Mouse (Mus musculus) cortical plate, adult 2 months (tissue): ENCODE data around the gene Ybey.

ENCODE experiments used
- CTCF ChIP-seq: fragments of 200-500 bp; IDR thresholded peaks from 2 replicates; pipeline ENCODE4 v1.5.1; 2011; ENCODE audit warnings: mild to moderate bottlenecking, control low read depth, low read length; ENCODE audit not compliant: insufficient read depth; ENCODE audit errors: extremely low read depth
- POLR2A ChIP-seq: fragments of 200-500 bp; IDR thresholded peaks from 2 replicates; pipeline ENCODE4 v1.6.1; 2011; ENCODE audit warnings: mild to moderate bottlenecking, low read length, control low read depth; ENCODE audit not compliant: insufficient read depth; ENCODE audit errors: extremely low read depth

DNA sequence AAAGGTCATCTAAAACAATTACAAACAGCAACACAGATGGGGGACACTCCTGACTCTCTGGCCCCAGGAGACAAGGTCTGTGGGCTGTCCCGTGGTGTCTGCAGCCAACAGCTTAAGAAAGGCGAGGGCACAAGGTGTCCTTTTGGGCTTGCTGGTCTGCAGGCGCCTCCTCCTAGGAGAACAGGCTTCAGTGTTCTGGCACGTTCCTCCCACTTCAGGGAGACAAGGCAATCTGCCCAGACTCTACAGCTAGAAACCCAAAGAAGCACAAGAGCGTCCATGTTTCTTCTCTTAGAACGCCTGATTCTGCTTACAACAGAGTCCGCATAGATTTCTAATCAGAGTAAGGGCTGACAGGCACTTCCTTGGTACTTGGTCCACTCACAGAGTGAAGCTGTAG, 6.6 kb downstream of the Ybey start:
- TF ChIP-seq POLR2A (no peak), CTCF (no peak)
